Mouse (Mus musculus) mature B cell (primary cell): ENCODE results near the gene Klhl29.

Experiments used
- in situ Hi-C: fragments of 300-500 bp; cut with MboI; formaldehyde crosslinking; loops from 2 replicates; pipeline ENCODE4 v1.14.3; 2019

Gene Klhl29

DNA sequence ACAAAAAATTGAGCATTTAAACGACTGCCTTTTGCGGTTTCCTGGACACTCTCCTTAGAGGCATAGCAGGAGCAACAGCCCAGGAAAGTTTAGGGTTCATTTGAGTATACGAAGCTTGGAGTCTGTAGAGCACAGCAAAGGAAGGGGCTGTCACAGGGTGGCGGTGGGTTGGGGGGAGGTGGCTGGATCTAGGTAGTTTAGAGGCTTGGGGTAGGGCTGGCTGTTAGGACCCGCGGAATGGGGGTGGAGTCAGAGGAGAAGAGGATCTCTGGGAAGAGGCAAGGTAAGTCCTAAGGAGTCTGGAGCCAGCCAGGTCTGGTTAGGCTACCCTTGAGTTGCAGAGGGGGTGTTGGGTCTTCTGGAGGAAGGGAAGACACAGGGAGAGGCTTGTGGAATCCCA lies 255.2 kb downstream of the Klhl29 start:
- in situ Hi-C loops: no loop called here

DNA sequence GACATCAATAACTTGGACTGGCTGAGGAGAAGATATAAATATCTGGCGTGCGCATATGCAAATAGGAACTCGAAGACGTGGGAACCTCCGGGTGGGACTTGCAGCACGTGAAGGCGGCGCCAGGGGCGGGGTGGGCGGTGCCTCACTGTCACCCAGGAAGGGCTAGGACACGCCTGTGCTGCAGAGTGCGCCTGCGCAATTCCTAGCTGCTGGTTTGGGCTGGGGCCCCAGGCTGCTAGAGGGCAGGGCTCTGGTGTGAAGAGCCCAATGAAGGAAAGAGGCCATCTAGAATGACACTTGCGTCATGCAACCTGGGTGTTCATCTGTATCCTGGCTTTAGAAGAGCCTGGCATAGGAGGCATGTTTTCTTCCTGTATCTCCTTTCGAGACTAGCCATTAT lies 255.8 kb downstream of the Klhl29 start:
- in situ Hi-C loops: no loop called here

DNA sequence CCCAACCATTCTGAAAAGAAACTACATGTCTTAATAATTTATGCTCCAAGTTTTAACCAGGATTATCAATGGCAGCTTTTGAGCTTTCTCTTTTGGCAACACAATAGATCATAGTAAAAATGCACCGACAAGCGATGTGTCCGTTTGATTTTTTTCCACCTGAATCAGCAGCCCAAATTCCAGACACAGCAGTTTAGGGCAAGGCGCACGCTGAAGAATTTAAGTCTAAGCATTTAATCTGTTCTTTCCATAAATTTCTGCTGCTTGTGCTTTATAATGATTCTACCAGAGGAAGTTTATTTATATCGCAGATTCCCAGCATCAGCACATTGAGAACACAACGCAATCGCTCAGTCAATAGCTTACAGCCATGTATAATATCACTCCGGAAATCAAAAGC lies 256.2 kb downstream of the Klhl29 start:
- in situ Hi-C loops: no loop called here

DNA sequence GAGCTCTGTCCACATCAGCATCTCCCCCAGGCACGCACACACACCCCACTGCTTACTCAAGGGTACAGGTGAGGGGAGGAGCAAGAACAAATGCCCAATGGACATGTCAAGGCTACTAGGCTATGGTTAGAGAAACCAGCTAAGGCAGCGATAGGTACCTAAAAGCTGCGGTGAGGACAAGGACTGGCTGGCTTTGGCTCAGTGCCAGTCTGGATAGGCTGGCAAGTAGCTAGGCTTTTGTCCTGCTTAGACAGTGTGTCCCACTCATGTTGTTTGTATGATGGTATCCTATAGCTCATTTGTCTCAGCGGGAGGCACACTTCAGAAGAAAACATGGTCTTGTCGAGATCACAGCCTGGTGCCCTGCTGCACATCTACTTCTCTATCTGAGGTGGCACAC lies 258.9 kb downstream of the Klhl29 start:
- in situ Hi-C loops: no loop called here

DNA sequence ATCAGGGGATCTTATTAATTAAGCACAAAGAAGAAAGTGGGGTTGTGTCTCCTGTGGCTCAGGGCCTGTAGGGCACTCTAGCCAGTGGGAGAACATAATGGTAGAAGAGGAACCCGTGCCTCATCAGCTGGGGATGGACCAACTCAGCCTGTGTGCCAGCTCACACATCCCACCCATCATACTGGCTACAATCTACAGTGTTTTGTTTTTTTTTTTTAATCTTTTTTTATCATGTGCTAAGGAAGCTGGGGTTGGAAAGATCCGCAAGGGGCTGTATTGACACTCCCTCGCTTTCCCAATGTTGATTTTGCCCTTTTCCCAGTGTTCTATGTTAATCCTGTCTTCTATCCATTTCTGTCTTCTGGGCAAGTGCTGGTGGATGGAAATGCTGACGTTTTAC lies 260.9 kb downstream of the Klhl29 start:
- in situ Hi-C loops: no loop called here

DNA sequence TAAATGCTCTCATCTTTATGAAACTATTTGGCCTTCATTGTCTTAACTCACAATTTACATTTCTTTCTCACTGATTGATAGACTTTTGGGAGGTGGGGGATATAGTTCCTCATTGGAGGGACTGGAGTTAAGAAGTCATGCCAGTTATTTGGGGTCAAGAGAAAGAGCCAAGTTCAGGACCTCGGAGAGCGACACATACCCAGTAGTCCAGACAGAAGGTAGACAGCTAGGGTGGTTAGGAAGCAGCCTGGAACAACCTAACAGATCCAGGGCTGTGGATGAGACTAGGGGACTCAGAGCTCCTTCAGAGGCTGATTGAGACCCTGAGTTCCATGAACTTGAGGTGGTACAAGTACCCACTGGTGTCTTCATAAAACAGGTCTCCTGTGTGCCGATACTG lies 264.1 kb downstream of the Klhl29 start:
- in situ Hi-C loops: no loop called here

DNA sequence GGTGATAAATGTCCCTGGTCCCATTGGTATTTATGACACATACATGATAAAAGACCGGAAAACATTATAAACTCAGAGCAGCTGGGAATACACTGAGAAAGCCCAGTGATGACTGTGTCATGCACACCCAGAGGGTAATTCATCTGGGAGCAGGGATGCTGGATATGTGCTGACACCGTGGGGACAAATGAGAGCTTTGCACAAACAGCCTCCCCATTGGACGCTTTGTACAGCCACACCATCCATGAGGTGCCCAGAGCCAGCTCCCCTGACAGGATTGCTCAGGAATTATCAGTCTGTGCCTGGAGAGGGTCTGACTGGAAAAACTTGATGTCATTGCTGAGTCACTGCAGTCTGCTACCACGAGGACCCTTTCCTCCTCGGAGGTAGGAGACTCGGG lies 266.9 kb downstream of the Klhl29 start:
- in situ Hi-C loops: no loop called here

DNA sequence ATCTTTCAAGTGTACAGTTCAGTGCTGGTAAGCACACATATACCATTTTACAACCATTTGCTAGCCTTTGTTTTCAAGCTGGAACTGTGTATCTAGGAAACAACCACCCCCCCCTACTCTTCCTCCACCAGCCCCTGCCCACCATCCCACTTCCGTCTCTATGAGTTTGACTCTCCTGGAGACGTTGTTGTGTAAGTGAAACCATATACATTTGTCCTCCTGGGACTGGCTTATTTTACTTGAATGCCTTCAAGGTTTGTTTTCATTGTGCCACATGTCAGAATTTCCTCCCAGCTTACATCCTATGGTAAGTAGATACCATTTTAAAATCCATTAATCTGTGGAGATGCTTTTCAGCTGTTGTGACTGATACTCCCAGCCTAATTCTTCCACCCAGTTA lies 267.7 kb downstream of the Klhl29 start:
- in situ Hi-C loops: no loop called here

DNA sequence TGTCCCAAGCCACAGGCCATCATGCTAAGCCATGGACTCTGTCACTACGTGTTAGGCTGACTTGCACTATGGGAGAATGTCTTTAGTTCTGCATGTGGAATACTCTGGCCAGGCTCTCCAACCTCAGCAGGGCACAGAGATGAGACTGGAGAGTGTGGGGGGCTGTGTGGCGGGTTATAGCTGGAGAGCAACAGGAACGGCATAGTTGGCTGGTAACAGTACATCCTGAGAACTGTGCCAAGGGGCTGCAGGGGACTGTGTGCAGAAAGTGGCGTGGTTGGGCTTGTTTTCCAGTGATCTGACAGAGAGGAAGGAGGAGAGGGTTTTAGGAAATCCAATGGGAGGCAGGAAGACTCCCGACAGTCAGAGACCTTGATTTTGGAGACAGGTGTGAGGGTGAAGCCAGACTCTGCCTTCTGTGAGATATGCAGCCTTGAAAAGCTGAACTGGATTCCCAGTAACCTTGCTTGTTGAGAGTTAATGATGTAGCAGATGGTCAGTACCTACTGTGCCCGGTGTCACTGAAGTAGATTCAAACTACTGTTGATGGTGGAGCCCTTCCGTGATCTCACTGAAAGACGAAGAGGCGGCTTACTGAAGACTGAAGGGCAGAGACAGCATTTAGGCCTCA lies 270.9 kb downstream of the Klhl29 start:
- in situ Hi-C loops: no loop called here

DNA sequence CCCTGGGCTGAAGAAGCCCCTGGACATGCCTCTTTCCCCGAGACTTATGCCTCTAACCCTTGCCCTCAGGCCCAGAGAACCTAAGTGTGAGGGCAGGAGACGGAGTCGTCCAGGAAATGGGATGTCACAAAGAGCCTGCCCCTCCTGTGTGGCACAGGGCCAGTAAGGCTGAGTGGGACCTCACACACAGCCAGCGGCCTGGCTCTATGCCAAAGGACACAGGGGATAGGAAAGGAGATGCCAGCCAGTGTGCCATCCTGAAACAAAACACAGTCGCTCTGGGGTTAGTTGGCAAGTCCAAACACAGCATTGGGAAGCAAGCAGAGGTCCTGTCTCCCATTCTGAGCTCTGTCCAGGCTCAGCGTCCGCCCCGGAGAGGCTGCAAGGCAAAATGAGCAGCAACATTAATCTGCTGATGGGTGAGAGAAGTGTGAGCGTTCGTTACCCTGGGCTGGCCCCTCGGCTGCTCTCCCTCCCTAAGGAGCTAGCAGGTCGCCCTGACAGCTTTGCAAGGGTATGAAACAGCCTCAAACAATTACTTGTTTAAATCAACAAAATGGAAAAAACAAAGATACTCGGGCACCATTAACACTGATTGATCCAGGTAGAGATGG lies 274.0 kb downstream of the Klhl29 start:
- in situ Hi-C loops: no loop called here

DNA sequence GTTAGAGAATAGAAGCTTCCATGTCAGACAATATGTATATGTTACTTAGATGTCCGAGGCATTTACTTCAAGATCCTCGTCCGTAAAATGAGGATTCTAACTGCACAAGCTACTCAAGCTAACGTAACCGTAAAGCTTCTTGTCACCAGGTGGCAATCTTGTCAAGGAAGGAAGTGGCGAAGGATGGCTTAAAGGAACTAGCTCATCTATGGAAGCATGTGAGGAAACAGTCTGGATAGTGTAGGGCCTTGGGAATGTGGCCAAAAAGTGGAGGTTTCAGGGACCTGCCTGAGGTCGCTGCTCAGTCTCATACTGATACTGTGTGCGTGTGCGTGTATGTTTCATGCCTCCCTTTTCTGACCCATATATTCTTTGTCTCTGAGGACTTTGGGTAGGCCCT lies 275.9 kb downstream of the Klhl29 start:
- in situ Hi-C loops: no loop called here

DNA sequence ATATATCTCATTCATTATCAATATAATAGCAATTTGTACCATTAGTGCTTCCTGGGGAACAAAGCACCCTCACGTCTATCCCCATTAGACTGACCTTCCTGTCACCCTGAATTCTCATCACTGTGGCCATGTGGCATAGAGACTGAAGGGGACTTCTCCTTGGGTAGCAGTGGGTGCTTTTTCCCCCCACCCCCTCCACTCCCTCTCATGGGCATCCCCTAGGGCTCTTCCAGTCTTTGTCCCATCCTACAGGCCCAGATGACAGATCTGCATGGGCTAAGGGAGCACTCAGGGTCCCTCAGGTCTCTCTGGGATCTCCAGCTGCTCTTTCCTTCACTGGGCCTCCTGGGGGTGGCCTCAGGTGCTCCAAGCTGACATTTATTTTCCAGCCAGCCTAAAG lies 286.8 kb downstream of the Klhl29 start:
- in situ Hi-C loops: no loop called here

DNA sequence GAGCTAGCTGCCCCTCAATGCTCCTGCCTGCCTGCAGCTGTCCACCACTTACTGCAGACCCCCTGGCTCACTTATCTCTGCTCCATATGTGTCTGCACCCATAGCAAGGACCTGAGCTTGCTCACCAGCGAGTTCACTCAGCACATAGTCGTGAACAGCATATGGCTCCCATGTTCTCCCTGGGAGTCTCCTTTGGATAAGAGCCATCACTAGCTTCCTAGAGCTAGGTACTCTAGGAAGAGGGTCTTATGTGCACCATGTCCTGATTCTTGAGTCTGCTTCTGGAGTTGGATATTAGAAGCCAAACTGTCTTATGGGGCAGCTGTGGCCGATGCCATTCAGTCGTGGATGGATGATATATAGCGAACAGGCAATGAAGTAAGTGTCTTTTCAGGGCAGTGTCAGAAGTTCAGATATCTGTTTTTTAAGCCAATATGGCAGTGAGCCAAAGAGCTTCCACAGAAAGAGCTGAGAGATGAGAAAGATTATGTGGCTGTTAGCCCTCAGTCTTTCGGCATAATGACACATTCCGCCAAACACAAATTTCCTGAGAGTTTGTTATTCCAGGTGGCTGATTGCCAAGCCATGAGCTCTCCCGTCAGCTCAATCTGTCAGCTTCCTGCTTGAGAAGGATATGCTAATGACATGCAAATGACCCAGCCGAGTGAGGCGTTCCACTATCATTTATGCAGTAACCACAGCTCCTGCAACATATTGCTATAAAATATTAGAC lies 287.5 kb downstream of the Klhl29 start:
- in situ Hi-C loops: no loop called here

DNA sequence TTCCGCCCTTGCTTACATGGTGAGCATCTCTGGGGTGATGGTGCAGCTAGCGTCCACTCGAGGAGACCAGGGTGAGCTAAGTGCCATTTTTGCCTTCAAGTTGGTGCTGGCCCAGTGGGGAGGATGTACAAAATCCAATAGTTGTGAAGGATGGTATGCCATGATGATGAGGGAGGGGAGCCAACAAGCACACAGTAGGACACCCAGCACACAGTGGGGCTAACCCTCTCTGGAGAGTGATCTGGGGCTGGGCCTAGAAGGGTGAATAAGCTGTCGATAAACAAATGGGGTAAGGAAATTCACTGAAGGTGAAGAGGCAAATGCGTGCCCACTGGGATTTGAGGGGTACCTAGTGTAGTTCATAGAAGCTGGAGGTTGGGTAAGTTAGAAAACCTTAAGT lies 290.8 kb downstream of the Klhl29 start:
- in situ Hi-C loops: no loop called here

DNA sequence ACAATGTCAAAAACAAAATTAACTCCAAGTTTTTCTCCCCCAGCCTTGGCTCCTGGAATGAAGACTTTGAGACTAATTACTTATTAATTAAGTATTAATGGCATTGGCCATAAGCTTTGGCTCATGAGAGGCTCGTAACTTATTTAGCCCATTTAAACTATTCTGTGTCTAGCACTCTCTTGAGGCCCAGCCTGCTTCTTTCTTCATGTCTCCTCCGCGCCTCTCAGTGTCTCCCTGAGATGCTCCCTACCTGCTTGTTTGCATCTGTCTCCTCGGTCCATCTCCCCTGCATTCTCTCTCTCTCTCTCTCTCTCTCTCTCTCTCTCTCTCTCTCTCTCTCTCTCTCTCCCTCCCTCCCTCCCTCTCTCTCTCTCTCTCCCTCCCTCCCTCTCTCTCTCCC lies 294.0 kb downstream of the Klhl29 start:
- in situ Hi-C loops: no loop called here

DNA sequence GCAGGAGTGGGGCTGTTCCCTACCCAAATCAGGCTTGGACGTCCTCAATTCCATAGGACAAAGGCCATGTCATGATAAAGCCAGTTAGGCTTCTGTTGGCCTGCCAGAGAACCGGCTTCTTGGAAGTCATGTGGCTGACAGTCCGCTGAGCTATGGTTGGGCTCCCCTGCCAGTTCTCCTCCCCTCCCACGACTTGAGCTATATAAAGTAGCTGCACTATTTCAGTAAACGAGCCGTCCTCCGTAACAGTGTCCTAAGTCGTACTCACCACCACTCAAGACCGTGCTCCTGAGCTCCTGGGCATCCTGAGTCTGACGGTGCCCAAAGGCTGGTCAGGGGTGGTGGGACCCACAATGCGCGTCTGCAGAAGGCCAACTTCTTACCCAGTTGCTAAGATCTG lies 302.3 kb downstream of the Klhl29 start:
- in situ Hi-C loops: no loop called here

DNA sequence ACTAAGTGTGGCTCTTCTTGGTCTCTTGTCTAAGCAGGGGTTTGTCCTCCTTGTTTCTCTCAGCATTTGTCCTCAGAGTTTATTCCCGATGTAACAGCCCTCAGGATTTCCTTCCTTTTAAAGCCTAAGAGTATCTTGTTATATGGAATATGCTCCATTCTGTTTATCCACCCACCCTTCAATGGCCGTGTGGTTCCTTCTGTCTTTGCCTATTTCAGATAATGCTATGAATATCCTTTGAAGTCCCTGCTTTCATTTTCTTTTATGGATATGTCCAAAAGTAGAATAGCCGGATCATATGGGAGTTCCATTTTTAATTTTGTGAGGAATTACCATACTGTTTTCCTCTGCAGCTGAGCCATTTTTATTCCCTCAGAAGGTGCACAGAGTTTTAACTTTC lies 305.4 kb downstream of the Klhl29 start:
- in situ Hi-C loops: no loop called here

DNA sequence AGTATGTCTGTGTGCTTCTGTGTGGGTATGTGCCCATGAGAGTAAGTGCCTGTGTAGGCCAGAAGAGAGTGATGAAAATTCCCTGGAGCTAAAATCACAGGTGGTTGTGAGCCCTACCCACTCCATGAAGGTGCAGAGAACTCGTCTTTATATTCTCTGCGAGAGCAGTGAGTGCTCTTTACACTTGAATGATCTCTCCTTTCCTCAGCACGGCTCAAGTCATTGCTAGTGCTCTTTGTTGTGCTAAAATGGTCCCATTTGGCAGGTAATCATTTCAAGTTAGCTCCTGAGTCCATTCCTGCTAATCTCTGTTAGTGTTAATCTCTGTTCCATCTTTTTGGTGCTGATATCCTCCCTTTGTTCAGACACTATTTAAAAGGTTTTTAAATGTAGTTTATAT lies 307.9 kb downstream of the Klhl29 start:
- in situ Hi-C loops: no loop called here

DNA sequence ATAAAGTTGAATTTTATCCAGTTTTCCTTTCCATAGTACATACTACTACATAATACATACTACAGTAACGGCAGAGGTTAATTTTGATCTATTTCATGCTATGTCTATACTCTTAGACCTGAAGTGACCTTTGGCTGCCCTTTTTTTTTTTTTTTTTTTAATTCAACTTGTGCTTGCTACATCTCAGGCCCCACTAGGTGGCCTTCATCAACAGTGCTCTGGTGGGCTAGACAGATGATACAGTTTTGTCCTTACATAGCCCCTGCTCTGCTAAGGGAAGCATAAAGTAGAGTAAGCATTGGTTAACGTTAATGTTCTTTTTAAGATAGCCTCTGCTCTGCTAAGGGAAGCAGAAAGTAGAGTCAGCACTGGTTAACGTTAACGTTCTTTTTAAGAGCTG lies 327.4 kb downstream of the Klhl29 start:
- in situ Hi-C loops: no loop called here

DNA sequence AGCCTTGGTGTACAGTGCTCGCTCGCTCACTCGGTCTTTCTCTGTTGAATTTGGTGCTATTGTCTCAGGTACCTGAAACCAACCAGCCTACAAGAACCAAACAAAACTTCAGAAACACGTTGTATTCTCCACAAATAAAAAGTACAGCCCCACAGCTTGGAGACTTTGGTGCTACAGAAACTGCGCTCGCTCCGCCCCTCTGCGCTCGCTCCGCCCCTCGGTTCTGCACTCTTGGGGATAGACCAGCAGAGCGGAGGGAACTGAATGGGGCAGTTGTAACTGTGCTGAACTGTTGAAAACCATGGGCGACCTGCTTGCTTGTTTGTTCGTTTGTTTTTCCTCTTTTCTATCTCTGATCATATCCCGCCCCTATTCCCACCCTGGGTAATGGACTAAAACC lies 331.3 kb downstream of the Klhl29 start:
- in situ Hi-C loops: no loop called here

DNA sequence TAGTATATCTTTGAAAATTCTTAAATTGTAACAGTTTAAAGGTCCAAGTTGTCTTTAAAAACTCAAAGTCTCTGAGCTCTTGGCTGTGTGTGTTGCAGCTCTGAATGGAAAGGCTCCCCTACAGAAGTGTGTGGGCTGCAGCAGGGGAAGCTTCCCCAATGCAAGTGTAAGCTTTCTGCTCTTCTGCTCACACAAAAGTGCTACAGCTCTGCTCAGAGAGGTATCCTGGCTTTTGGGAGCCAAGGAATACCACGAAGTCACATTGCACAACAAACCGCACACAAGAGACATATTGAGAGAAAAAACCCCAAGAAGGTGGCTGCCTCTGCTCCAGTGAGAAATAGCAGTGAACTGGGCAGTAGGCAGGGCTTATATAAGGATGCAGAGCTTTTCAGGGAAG lies 337.5 kb downstream of the Klhl29 start:
- in situ Hi-C loops: no loop called here

DNA sequence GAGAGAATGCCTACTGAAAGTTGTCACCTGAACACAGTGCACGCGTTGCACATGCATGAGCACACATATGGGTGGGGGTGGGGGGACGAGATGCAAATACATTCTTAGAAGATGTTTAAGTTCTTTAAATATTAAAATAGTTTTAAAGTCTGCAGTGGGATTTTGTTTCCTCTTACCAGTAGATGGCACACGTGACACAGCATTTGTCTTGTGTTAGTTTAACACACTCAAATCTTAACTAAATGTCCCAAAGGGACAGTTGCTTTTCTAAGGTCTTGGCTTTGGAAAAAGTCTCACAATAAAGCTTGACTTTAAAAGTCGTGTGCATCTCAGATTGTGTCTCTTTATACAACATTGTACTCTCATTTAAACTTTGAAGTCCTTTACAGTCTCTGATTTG lies 346.4 kb downstream of the Klhl29 start:
- in situ Hi-C loops: no loop called here
